Mouse (Mus musculus): Measurements from ENCODE around the gene Grik2.
"Not testable (repeated sequence)": the region's sequence is repeated elsewhere in the genome, so short reads cannot be mapped to it uniquely, and the experiment has no call there.

Grik2 gene

DNA sequence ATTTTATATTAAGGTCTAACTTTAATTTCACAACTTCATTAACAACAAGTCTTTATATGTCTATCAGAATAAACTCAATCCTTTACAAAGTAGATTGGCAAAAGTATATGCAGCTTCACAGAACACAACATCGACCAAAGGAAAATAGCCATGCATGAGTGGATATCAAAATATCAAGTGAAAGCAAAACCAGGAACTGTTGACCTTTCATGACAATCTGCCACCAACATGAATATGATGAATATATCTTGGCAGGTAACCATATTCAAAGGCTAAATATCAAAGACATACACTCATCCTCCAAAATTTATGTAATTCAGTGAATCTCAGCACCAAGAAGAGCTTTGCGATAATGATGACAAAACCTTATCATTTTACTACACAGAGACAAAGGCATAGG lies 141.4 kb downstream of the Grik2 start:
- DNase-seq = no peak

DNA sequence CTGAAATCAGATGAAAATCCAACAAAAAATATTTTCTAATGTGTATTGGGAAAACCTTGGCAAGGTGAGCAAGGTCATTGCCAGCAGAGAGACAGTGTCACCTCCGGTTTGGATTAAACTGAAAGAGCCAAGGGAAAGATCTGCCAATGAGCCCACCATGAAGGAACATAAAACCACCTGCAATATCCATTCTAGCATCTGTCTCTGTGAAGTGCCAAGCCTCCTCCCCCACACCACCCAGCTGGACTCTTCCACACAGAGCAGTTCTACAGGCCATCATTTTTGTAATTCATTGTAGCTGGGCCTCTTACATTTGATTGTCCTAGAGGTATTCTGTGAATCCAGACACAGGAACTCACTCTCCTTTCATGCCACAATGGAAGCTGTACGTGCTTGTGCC lies 148.7 kb downstream of the Grik2 start:
- DNase-seq = no peak

DNA sequence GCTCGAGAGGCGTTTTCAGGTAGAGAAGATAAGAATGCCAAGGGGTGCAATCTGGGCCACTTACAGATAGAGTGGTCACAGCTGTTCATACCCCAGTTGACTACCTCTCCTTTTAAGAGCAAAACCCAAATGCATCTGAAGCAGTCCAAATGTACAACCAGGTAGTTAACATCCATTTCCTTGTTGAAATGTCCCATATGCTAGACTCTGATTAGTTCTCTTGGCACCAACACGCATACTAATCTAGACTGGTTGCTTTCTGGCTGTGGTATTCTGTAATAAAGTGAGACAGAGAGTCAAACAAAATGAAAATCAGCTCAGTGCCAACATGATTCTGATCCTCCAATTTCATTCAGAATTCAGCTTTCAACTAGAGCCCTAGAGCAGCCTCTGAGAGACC lies 164.6 kb downstream of the Grik2 start:
- DNase-seq = no peak

DNA sequence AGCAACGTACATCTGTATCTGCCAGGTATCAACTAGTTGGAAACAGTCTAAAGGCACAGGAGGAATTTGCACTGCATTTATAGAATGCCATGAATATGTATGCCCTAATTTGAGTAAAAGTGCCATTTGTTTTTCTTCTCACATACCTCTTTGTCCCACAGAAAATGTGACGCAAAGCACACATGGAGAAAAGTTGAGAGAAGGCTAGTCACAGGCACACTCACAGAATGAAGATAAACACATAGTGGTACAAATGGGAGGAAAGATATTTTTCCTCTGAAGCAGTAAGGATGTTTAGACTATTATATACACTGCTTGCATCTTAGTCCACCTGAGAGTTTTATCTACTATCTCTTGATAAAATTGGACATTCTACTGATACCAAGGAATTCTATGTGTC lies 190.9 kb downstream of the Grik2 start:
- no peak for DNase-seq

DNA sequence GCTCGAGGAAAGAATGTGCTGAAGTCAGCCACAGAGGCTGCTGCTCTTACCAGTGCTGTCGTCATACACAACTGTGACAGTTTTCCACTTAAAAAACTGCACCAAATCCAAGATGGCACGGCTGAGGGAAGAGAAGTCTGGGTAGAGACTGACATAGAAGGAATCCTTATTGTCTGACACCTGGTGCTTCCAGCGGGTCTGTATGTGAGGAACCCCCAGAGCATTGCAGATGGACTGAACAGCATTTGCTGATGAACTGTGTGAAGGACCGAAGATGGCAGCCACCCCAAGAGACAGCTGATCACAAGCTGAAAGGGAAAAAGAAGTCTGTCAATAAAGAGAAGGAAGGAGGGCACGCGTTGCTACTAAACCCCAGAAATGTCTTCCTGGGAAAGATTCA lies 215.1 kb downstream of the Grik2 start:
- DNase-seq = no peak

DNA sequence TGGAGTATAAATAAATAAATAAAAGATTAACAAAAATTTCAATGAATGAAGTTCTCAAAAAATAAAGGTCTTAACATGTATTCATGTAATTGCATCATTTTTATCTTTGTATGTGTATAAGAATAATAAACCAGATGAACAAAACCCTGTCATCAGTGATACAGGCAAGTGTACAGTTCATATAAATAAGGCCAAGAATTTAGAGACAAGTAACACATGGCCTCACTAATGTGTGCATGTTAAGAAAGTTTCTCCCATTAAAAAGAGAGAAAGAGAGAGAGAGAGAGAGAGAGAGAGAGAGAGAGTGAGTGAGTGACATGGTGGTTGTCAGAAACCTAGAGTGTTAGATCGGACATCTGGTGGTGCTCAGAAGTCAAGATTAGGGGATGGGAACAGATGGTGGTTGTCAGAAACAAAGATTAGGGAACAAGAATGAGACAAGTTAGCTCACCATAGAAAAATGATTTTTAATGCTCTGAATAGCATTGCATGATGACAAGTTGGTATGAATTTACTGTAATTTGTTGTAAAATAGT lies 228.6 kb downstream of the Grik2 start:
- no peak for DNase-seq

DNA sequence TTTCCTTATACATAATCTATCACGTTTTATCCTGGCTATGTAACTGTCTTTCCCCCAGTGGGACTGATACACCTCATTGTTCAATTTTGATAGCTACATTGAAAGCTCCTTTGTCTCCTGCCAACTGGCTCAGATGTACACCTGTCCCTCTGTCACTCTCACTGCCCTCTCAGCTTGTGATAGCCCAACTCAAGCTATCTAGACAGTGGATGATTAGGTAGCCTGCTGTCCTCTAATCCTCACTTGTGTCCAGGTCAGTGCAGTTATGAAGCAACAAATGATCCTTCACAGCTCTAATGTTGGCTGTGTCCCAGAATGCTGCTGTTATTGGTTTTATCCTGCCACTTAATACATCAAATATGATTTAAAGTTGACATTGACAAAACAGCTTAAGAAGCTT lies 246.3 kb downstream of the Grik2 start:
- DNase-seq = no peak

DNA sequence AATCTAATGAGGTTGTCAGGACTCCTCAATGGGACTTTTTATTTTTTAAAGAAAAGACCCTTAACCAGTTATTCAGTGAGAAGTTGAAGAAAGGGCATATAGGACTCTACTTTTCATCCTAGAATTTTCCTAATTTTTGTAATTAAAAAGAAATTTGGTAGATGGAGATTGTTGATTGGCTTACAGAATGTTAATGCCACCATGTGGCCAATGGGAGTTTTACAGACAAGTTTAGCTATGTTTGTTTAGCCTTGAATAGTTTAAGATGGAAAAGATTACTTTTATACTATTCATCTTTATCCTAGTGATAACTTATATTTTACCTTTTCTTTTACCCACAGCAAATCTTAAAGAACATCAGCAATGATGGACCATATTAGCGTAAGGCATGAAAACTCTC lies 268.8 kb downstream of the Grik2 start:
- DNase-seq = no peak

DNA sequence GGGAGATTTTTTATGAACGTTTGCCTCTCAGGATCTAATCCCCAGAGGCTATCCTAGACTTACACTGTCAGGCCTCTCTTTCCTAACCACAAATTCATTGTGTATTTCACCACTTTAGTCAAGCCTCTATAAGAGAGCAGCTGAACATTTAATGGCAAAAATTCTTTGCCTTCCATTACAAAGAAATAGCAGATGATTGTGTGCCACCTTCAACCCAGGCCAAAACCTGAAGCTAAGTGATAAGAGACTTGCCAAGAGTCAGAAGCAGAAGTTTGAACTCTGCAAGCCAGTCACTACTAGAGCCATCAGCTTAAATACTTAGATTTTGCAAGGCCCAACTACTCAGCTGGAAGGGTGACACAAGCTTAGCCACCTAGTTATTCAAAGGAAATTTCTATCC lies 287.9 kb downstream of the Grik2 start:
- DNase-seq = no peak

DNA sequence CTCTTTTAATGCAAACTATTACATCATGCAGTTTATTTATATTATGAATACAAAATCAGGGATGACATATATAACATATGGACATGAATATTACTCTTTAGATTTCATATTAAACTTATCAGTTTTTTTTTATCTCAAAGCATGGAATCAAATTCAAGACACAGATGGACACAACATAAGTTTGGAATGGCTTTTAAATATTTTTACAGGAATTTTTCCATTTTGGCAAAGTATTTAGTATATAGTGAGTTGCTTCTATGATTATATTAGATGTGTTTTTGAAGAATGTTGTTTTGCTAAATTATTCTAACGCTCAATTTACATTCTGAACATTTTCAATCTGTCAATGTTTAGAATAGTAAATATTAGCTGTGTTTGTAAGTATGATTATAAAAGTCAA lies 291.3 kb downstream of the Grik2 start:
- DNase-seq = no peak

DNA sequence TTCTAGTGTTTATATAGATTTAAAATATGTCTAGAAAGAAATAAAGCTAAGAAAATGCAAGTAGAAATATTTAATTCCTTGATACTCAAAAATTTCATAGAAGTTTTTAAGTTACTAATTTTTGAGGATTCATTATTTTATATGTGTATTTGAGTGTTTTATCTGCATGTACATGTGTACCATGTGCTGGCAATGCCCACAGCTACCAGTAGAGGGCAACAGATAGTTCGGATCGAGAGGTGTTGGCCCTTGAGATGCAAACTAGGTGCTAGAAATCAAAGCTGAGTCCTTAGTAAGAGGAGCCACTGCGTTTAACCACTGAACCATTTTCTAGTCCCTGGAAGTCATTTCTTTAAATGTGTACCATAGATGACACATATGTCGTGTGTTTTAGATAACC lies 307.1 kb downstream of the Grik2 start:
- no peak for DNase-seq

DNA sequence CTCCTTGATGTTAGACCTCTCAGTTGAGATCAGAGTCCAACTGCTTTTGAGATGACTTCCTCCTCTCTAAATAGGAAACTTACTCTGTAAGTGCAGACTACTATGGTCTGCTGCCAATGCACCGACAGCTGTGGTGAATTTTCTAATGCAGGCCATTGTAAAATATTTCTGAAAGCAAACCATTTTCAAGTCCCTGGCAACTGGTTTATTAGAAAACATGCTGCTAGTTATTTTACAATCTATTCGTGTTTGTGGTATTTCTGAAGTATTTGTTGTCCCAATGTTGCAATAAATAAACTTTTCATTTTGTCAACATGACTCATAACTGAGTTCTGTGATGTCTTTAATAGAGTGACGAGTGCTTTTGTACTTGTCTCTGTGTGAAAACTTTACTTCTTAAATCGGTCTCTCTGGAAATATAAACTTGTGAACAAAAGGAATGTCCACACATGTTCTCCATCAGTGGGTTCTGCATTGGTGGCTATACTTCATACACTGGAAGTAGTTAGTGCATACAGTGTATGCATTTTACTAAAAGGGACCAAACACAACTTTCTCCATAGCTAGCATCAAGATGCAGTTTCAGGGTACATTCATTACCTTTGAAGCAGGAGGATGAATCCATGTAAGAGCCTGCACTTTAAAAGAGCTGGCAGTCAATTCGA lies 308.3 kb downstream of the Grik2 start:
- no peak for DNase-seq

DNA sequence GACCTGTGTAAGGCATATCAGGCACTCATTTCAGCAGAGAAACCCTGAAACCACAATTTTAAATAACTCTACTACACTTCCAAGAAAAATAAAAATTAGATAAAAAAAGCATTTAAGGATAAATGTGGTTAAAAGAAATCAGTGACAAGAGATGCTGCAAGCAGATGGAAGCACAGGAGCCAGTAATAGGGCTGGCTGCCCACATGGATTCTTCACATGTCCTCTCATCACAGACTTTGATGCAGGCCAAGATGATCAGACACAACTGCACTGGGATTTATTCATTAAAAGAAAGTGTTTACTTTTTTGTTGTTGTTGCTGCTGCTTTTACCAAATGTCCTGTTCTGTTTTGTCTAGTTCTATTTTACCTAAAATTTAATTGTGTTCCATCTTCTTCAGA lies 315.0 kb downstream of the Grik2 start:
- no peak for DNase-seq

DNA sequence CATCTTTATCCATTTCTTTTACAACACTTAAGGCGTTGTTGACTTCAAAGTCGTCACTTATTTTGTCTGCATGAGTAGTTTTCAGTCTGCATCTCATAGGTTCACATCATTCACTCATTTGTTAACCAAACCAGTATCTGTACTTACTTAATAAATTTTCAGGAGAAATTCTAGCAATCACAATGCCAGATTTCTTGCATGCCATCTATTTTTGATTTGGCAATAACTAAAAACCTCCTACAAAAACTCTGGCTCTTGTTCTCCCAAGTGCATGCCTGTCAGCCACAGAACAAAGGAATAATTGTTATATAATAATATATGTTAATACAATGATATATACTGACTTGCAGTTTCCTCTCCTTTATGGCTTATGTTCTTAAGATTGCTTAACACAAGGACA lies 331.8 kb downstream of the Grik2 start:
- no peak for DNase-seq

DNA sequence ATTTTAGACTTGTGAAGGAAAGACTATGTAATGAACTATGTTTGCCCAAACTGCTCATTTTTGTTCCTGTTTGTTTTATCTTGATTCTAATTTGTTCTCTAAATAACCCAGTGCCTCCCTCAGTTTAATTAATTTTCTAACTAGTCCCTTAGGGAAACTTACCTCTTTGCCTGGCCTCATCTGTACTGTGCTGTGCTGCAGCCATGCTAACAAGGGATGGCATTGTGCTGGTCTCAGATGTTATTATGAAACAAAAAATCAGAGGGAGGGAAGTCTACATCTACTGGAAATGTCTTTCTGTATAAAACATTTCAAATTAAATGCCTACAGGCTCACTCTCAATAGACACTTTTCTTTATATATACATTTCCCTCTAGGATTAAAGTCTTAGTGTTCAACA lies 335.0 kb downstream of the Grik2 start:
- no peak for DNase-seq

DNA sequence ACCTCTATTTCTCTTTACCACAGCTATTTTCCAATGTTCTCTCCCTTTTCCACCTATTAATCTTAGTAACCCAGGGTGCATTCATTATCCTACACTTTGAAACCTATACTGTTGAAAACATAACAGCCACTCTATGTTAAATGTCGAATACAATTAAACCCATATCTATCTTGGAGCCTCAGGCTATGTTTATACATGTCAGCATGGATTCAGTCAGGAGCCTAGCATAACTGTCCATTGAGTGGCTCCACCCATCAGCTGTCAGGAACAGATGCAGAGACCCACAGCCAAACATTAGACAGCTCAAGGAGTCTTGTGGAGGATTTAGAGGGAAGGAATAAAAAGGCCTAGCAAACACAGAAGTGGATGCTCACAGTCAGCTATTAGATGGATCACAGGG lies 347.2 kb downstream of the Grik2 start:
- no peak for DNase-seq

DNA sequence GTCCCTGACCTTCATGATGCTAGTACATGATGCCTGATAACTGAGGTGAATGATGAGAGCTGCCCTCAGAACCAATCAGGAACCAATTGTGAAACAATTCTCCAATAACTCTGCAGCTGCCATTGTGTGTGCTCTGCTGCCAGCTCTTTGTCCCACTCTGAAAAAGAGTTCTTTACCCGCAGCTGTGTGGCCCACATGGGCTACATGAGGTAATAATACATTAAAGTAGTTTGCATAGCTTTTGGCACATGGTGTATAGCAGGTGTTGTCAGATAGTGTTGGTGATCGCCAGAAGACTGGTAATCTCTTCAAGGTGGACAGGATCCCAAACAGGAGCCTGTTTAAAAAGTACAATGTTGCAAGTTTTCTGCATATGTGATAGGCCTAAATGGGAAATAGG lies 351.5 kb downstream of the Grik2 start:
- DNase-seq = no peak

DNA sequence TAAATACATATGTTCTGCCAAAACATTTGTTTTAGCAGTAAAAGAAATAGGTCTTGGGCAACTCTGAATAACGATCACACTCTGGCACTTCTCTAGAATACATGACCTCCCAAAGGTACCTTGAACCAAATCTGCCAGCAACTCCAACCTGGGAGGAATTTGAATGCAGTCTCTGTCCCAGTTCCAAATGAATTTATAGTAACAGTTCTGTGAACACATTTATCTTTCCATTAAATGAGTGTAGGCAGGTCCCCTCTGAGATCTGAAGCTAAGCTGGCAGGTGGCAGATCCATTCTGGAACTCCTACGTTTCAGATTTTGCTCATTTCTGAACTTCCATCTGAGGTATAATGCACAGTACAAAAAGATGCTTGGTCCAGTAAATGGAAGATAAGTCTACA lies 352.3 kb downstream of the Grik2 start:
- DNase-seq = no peak

DNA sequence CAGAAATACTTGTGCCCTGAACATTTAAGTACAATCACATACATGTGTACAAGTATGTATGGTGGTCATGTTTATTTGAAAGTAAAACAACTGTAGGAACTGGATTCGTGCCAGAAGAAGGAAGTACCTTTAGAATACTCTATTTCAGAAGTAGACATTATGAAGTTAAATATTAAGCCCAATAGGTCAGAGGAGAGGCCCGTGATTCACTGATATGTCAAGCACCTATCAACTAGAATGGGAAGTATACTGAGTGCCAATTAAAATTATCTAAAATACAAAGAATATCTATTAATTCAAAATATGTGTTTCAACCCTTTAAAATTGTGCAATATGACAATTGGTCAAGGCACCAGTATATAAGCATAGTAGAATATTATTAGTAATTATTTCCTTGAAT lies 355.7 kb downstream of the Grik2 start:
- DNase-seq = no peak

DNA sequence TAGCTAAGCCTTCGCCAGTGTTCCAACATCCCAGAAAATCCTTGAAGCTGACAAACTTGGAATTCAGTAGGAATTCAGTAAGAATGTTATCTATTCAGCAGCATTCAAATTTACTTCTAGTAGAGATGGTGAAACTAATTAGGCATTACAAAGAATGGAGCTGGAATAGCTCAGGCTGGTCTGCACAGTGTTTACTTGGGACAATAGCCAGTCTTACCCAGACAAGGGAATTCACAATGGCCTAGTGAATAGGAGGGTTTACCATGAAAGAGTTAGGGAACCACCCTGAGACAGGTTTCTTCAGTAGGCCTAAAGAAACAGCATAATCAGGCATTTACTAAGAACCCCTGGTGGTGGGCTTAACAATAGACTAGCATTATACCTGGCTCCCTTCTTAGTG lies 371.4 kb downstream of the Grik2 start:
- DNase-seq = not testable (repeated sequence)

DNA sequence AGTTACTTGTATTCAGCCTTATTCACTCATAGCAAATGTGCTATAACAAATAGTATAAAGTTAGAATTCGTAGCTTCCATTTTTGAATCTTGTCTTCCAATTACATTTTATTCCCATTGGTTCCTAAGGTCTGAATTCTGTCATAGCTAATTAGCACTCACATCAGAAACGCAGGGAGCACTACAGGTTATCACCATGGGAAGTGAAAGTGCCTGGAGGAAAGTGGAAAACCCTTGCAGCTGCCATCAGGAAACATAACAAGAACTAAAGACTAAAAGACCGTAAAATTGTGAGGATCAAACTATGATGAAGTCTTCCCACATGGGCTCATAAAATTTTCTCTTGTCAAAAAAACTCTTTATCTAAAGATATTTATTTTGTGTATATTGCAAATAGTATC lies 405.6 kb downstream of the Grik2 start:
- no peak for DNase-seq

DNA sequence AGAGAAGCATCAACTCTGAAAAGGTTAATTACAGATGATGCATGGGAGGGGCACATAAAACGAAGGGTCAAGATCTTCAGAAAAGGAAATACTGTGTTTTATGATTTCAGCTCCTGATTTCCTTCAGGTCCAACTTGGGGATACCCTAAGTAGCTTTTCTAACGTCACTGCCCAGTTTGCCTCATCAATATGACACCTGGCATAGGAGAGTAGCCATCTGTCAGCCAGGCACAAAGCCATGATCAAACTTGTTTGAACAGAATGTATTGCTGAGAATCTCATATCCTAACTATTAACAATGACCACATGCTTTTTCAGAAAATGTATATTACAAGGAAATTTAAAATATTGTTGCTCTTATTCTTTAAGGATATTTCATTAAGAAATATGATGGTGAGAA lies 406.7 kb downstream of the Grik2 start:
- no peak for DNase-seq

DNA sequence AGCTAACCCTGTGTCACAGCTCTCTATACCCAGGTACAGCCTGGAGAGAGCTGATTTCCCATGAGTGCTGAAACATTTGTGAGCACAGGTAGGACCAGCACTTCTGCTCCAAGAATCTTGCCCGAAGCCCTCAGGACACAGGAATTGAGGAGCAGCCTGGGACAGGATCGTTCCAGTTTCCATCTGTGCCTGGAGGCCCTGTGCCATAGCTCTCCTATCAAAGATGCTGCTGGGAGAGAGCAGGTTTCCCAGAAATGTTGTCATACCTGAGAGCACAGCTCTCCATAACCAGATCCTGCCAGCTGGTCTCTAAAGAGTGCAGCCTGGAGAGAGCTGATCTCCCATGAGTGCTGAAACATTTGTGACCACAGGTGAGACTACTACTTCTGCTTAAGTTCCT lies 420.0 kb downstream of the Grik2 start:
- DNase-seq = no peak

DNA sequence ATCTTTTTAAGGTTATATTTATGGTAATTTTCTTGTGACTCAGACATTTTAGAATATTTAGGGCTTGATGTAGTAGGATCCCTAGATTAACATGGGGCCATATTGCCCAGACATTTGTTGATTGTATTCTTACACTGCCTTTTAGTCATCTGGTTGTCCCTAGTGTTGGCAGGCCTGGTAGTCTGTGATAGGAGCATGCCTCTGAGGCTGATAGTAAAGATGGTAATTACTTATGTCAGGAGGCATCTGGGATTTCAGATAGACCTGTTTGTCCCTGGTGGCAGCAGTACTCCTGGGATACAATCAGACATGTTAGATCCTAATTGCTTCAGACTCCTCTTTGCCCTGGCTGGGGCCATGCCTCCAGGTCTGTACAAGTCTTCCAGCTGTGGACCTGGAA lies 423.3 kb downstream of the Grik2 start:
- no peak for DNase-seq

DNA sequence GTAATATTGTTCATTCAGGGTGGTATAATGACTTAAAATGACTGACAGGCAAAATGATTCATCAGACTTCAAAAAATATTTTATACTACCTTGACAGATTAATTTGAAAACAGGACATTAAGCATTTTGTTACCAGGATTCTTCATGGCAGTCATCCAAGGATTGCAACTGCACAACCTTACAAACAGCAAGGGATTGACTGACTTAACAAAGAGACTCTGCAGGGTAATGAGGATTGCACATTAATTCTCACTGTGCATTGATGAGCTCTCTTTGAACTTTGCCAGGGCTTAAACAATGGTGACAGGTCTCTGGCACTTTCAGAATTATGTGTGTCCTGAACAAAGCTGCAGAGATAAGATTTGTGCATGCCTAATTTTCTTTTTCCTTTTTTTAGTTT lies 466.2 kb downstream of the Grik2 start:
- DNase-seq = no peak

DNA sequence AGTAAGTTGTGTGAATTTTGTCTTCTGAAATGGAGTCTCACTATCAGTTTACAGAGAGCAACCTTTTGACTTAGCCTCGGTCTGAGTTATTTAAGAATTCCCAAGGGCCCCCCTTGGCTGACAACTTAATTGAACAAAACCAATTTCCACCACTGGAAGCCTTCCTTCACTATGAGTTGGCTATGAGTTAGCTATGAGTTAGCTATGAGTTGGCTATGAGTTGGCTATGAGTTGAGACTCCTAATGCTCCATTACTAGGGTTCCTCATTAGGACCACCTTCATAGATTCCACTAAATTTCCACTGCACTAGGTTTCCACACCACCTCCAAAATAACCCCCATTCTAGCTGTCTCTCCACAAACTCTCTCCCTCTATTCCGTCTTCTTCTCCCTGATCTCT lies 468.7 kb downstream of the Grik2 start:
- DNase-seq = no peak
